Mouse (Mus musculus): ENCODE measurements at regions not wholly inside any gene's neighbourhood (a gene's known extent, or its start where the extent isn't known, plus 50 kb on each side); places are given as distances from the start of the nearest gene placed in this dataset.

- TF ChIP-seq POLR2AphosphoS2 (IDR thresholded peaks at IDR 0.05; ENCODE audit: low read length) (no peak), NRF1 (IDR thresholded peaks at IDR 0.05; ENCODE audit: insufficient read depth, low read depth, low read length, poor library complexity, severe bottlenecking) (no peak)
Observed at GRCm38 (mm10) chr9:120812667-120813210, 116.3 kb upstream of the Ctnnb1 start.
